Mouse (Mus musculus) erythroblast, embryonic 14.5 days (primary cell): ENCODE measurements at regions not wholly inside any gene's neighbourhood (a gene's known extent, or its start where the extent isn't known, plus 50 kb on each side); places are given as distances from the start of the nearest gene placed in this dataset.

Experiments
- H3K27me3 ChIP-seq: 2 replicates; pipeline ENCODE4 v1.6.1; 2012; ENCODE audit warnings: inconsistent platforms; ENCODE audit not compliant: control insufficient read depth
- H3K36me3 ChIP-seq: 2 replicates; pipeline ENCODE4 v1.6.1; 2012; ENCODE audit warnings: mild to moderate bottlenecking, inconsistent platforms; ENCODE audit not compliant: control insufficient read depth
- H3K4me1 ChIP-seq: 2 replicates; pipeline ENCODE4 v1.6.1; 2012; ENCODE audit warnings: inconsistent platforms; ENCODE audit not compliant: control insufficient read depth
- H3K4me3 ChIP-seq: replicated peaks from 2 replicates; pipeline ENCODE3; 2012; ENCODE audit warnings: moderate library complexity, mild to moderate bottlenecking, inconsistent platforms
- H3K9me3 ChIP-seq: 2 replicates; pipeline ENCODE4 v1.6.1; 2012; ENCODE audit warnings: low read length, inconsistent platforms, mixed read lengths; ENCODE audit not compliant: control insufficient read depth
- GATA1 ChIP-seq: IDR thresholded peaks from 2 replicates; pipeline ENCODE4 v1.6.1; 2012; ENCODE audit warnings: low read length, inconsistent platforms, mixed read lengths
- TAL1 ChIP-seq: IDR thresholded peaks from 3 replicates; pipeline ENCODE4 v1.6.1; 2012; ENCODE audit warnings: low read length, inconsistent platforms, mixed read lengths

DNA sequence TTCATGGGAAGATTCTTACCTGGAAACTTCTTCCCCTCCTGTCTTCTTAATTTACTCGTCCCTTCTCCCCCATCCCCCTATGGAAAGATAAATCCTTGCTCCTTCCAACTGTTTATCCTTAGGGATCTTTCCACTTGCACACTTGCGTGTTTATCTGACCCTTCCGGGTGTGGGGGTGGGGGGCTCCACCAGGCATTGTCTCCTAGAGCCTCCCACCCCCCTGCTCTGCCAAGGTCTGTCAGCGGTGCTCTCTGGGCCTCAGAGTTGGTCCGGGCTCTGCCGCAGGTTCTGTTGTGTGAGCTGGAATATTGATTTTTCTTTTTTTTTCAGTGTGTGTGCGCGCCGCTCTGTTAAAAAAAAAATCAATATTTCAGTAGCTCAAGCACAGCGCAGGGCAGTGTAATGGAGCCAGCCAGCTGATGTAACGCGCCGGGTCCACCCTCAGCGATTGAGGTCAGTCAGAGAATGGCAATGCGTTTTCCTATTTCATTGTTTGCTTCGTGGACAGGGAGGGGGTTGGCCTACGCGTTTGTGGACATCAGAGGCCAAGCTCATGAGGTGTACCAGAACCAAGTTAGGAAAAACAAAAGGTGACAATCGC is 160.2 kb upstream of the Nfe2l3 start:
- peaks cover 12% of the 10 kb centered on the region for H3K27me3 ChIP-seq
- TF ChIP-seq GATA1, result no peak
- no peak overlapping the region for H3K4me3 ChIP-seq
- H3K9me3 ChIP-seq, result no peaks in the 10 kb centered on the region
- H3K36me3 ChIP-seq, result no peaks in the 10 kb centered on the region
- peaks cover 18% of the 10 kb centered on the region for H3K4me1 ChIP-seq

DNA sequence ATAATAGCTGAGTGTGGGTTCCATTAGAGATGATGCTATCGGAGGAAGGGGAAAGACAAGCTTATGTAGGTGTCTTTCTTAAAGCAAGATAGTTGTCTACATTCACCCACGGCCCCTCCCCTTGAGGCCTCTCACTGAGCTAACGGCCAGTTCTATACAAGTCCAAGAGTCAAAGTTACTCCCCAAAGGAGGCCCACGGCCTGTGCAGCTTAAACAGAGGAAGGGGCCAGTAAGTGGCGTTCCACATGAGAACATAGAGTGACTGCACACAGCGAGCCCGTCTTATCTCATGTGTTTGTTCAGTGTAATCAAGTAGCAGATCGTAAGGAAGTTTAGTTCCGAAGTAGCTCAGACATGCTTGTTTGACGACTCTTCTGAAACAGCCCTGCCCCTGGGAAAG is 153.0 kb upstream of the Nfe2l3 start:
- no peak for TF ChIP-seq GATA1
- TF ChIP-seq TAL1, result no peak
- H3K9me3 ChIP-seq, result no peaks in the 10 kb centered on the region
- peaks cover 4% of the 10 kb centered on the region for H3K27me3 ChIP-seq
- H3K4me1 ChIP-seq, result no peaks in the 10 kb centered on the region
- H3K36me3 ChIP-seq, result no peaks in the 10 kb centered on the region
- H3K4me3 ChIP-seq, result no peak overlapping the region

DNA sequence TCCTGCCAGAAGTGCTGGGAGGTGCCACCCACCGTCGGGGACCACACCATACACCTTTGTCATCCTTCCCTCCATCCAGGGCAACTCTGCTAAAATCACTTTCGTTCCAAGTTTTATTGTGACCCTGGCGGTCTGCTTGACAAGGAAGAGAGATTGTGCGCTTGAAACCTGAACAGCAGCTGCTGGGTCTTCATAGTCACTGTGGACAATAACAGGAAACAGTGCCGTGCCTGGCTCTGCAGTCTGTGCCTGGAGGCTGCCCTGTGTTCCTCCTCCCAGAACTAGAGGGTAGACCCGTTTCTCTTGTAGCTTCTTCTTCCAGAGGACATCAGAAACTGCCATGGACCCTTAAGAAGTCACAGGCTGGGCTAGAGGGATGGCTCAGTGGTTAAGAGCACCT is 152.2 kb upstream of the Nfe2l3 start:
- peaks cover 4% of the 10 kb centered on the region for H3K27me3 ChIP-seq
- no peak for TF ChIP-seq TAL1
- TF ChIP-seq GATA1, result no peak
- no peaks in the 10 kb centered on the region for H3K36me3 ChIP-seq
- H3K4me3 ChIP-seq, result no peak overlapping the region
- H3K9me3 ChIP-seq, result no peaks in the 10 kb centered on the region
- H3K4me1 ChIP-seq, result no peaks in the 10 kb centered on the region

- Histone ChIP-seq H3K36me3 (no peaks in the 10 kb centered on the region), H3K9me3 (no peaks in the 10 kb centered on the region), H3K27me3 (no peaks in the 10 kb centered on the region), H3K4me3 (no peak overlapping the region), H3K4me1 (no peaks in the 10 kb centered on the region)
- no peak for TF ChIP-seq TAL1
- no peak for TF ChIP-seq GATA1
Observed at GRCm38 (mm10) chr6:51283916-51284706, 148.4 kb upstream of the Nfe2l3 start.

GRCm38 (mm10) chr6:51284881-51285280 is 147.6 kb upstream of the Nfe2l3 start:
- Histone ChIP-seq H3K9me3 (no peaks in the 10 kb centered on the region), H3K4me1 (no peaks in the 10 kb centered on the region), H3K4me3 (no peak overlapping the region), H3K36me3 (no peaks in the 10 kb centered on the region), H3K27me3 (no peaks in the 10 kb centered on the region)
- TF ChIP-seq GATA1 (no peak), TAL1 (no peak)

GRCm38 (mm10) chr6:51286836-51287235 is 145.6 kb upstream of the Nfe2l3 start:
- Histone ChIP-seq H3K36me3 (no peaks in the 10 kb centered on the region), H3K4me3 (no peak overlapping the region), H3K4me1 (no peaks in the 10 kb centered on the region), H3K27me3 (no peaks in the 10 kb centered on the region), H3K9me3 (no peaks in the 10 kb centered on the region)
- TF ChIP-seq GATA1, result no peak
- TF ChIP-seq TAL1, result no peak

GRCm38 (mm10) chr6:51287383-51287782 is 145.1 kb upstream of the Nfe2l3 start:
- no peaks in the 10 kb centered on the region for H3K36me3 ChIP-seq
- H3K4me3 ChIP-seq, result no peak overlapping the region
- H3K4me1 ChIP-seq, result no peaks in the 10 kb centered on the region
- H3K9me3 ChIP-seq, result no peaks in the 10 kb centered on the region
- H3K27me3 ChIP-seq, result no peaks in the 10 kb centered on the region
- TF ChIP-seq TAL1 (no peak), GATA1 (no peak)

- H3K4me3 ChIP-seq, result no peak overlapping the region
- H3K27me3 ChIP-seq, result no peaks in the 10 kb centered on the region
- no peak for TF ChIP-seq GATA1
- TF ChIP-seq TAL1, result no peak
- no peaks in the 10 kb centered on the region for H3K4me1 ChIP-seq
- no peaks in the 10 kb centered on the region for H3K36me3 ChIP-seq
- no peaks in the 10 kb centered on the region for H3K9me3 ChIP-seq
Observed at GRCm38 (mm10) chr6:51287807-51288206, 144.7 kb upstream of the Nfe2l3 start.

DNA sequence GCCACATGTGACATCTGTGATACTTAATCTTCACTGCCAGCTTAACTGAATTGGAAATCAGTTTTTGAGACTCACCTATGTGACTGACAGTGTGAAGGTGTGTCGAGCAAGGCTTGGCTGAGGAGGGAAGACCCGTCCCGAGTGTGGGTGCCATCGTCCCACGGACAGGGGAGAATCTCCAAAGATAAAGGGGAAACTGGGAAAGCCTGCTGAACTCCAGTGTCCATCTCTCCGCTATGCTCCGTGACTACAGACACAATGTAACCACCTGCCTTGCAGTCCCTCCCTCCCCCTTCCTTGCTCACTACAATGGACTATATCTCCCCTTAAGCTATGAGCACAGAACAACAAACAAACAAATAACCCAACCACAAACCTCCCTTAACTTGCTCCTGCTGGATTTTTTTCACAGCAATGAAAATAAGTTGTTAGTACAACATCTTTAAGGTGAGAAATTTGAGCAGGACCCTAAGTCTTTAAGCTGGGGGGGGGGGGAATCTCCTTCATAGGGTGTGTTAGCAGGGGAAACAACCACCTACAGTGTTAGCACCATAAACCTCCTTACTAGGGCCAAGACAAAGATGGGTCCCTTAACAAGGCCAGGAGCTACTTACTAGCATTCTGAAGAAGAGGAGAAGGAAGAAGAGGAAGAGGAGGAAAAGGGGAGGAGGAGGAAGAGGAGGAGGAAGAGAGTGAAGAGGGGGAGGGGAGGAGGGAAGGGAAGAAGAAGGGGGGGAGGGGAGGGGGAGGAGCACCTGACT is 144.0 kb upstream of the Nfe2l3 start:
- H3K27me3 ChIP-seq, result no peaks in the 10 kb centered on the region
- H3K9me3 ChIP-seq, result no peaks in the 10 kb centered on the region
- no peak for TF ChIP-seq GATA1
- TF ChIP-seq TAL1, result no peak
- no peak overlapping the region for H3K4me3 ChIP-seq
- no peaks in the 10 kb centered on the region for H3K36me3 ChIP-seq
- H3K4me1 ChIP-seq, result no peaks in the 10 kb centered on the region
